Mouse (Mus musculus) CD4-positive naive resting alpha-beta T cell, adult 76 days (primary cell): ENCODE measurements around the gene Skil. TPM values are rescaled to one million over a fixed set of nuclear protein-coding genes. Genes with fewer than 3 reads are reported as not detected.

Source experiments
- total RNA-seq: library from RNA; stranded (reverse); gene quantifications from one replicate; pipeline ENCODE4 v1.2.4, GENCODE M21; 2023

The Skil gene
- 260 TPM for total RNA-seq

DNA sequence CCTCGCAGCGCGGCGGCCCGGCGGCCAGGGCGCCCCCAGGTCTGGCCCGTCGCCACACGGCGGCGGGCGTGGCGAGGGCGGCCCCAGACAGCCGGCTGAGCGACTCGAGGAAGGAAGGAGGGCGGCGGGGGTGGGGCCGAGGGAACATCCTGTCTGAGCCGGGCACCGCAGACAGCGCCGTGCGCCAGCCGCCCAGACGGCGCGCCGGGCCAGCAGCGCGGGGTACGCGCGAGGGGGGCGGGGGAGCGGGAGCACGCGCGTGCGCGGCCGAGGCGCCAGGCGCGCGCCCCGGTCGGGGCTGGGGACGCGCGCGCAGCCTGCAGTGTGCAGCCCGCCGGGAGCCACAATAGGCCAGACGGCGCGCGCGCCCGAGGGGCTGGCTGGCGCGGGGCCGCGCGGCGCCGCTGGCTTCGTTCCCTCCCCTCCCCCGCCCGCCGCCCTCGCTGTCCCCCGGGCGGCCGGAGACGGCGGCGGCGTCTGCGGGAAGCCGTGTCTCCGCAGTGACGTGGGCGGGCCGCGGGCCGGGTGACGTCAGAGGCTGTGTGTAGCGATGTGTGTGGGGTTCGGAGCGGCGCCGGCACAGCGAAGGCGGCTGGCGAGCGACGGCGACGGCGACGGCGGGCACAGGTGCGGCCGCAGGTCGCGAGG lies at the start of gene Skil:
Gene Skil (plus strand): TSS at position 528 of the 648 bp plus-strand sequence.

DNA sequence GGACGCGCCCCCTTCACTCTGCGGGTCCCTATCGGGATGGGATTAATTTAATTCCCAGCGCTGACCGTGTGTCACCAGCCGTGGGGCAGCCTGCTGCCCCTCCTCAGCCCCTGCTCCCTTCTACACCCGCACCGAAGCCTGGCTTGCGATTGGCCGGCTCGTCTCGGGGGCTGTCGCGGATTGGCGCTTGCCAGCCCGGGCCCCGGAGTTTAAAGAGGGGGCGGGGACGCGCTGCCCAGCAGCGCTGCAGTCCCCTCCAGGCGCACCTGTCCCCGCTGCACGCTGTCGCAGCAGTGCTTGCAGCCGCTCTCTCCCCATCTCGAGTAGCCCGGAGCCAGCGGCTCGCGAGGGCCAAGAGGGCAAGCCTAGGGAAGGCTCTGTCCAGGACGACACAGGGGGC lies 54.8 kb downstream of the Skil start, which contains the start of gene Cldn11:
Gene Cldn11 (plus strand): TSS at position 215 of the 400 bp plus-strand sequence.

Other genes starting within 250 kb of the Skil start
- gene Gpr160, start 239.1 kb upstream of the Skil start, total RNA-seq, result 0.67 TPM
- gene Phc3, start 125.6 kb upstream of the Skil start, total RNA-seq, result 86.8 TPM
- gene Prkci, start 99.3 kb upstream of the Skil start, total RNA-seq, result 21.2 TPM
- not detected for gene Cldn11, start 54.9 kb downstream of the Skil start, total RNA-seq
- 0.15 TPM for gene Slc7a14, start 215.3 kb downstream of the Skil start, total RNA-seq